Mouse (Mus musculus) kidney, adult 2 months (tissue): ENCODE results near the gene Prl7c1.

Experiments used
- CTCF ChIP-seq: fragments of 200-500 bp; conservative IDR thresholded peaks from 2 replicates; pipeline ENCODE4 v1.5.1; 2011; ENCODE audit warnings: low read depth, mild to moderate bottlenecking, control low read depth, low read length, moderate library complexity, mixed read lengths; ENCODE audit not compliant: insufficient read depth, insufficient read length
- POLR2A ChIP-seq: fragments of 200-500 bp; IDR thresholded peaks from one replicate; pipeline ENCODE4 v1.6.1; 2011; ENCODE audit warnings: low read depth, low read length, control low read depth

DNA sequence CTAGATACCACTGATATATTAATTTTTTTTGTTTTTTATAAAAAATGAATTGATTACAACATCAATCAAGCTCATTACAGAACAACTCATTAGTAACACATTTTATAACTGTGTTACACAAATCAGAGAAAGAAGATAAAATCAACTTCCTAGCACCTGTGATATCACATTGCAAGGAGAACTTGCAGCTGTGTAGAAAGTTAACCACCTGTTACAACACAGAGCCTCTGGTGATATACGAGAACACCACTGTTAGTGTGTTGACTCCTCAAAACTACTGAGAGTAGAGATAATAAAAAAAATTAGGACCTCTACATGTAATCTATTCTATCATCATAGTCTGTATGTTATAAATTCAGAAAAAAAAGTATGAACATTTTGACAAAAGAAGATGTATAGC is 22.2 kb upstream of the Prl7c1 start:
- TF ChIP-seq CTCF (no peak), POLR2A (no peak)
